Mouse (Mus musculus) thymus, adult 2 months (tissue): Measurements from ENCODE around the gene Zfp592. TPM values are rescaled to one million over a fixed set of nuclear protein-coding genes. Genes with fewer than 3 reads are reported as not detected.
"Not testable (repeated sequence)": the region's sequence is repeated elsewhere in the genome, so short reads cannot be mapped to it uniquely, and the experiment has no call there.

ENCODE experiments used
- DNase-seq: peaks from one replicate; pipeline ENCODE4 v3.0.0; 2021
- H3K27ac ChIP-seq: fragments of 200-500 bp; 2 replicates; pipeline ENCODE4 v1.5.1; 2012; ENCODE audit warnings: low read length, control low read depth; ENCODE audit not compliant: control insufficient read depth, insufficient read depth
- H3K27me3 ChIP-seq: fragments of 200-500 bp; 2 replicates; pipeline ENCODE4 v1.6.1; 2012; ENCODE audit warnings: mild to moderate bottlenecking, low read length, moderate library complexity, mixed read lengths; ENCODE audit not compliant: control insufficient read depth, insufficient read depth
- H3K36me3 ChIP-seq: fragments of 200-500 bp; 2 replicates; pipeline ENCODE4 v1.6.1; 2012; ENCODE audit warnings: mild to moderate bottlenecking, low read length, moderate library complexity; ENCODE audit not compliant: control insufficient read depth, insufficient read depth
- H3K4me1 ChIP-seq: fragments of 200-500 bp; replicated peaks from 2 replicates; pipeline ENCODE4 v1.6.1; 2012; ENCODE audit warnings: low read length; ENCODE audit not compliant: control insufficient read depth, insufficient read depth
- H3K4me3 ChIP-seq: fragments of 200-500 bp; 2 replicates; pipeline ENCODE4 v1.5.1; 2012; ENCODE audit warnings: mild to moderate bottlenecking, low read length, control low read depth, moderate library complexity; ENCODE audit not compliant: control insufficient read depth, insufficient read depth
- CTCF ChIP-seq: fragments of 200-500 bp; IDR thresholded peaks from 2 replicates; pipeline ENCODE4 v1.5.1; 2012; ENCODE audit warnings: mild to moderate bottlenecking, control low read depth, low read length, moderate library complexity, borderline replicate concordance; ENCODE audit not compliant: control insufficient read depth, poor library complexity, insufficient read depth; ENCODE audit errors: extremely low read depth
- POLR2A ChIP-seq: fragments of 200-500 bp; IDR thresholded peaks from 2 replicates; pipeline ENCODE4 v1.6.1; 2012; ENCODE audit warnings: mild to moderate bottlenecking, low read length, control low read depth, moderate library complexity; ENCODE audit not compliant: control insufficient read depth, poor library complexity, insufficient read depth; ENCODE audit errors: extremely low read depth
- WGBS: fragments of 180-500 bp; shearing (Covaris S2); methylation state at CpG from one replicate; pipeline ENCODE4 v1.1.7; 2018; 5-methylcytosine and 5-hydroxymethylcytosine counted together
- polyA plus RNA-seq: library from polyadenylated mRNA; depleted of rRNA; stranded (reverse); fragments of >200 nt; gene quantifications from 2 replicates; pipeline ENCODE4 v1.2.3, GENCODE M21; 2012

Zfp592 gene
- polyA plus RNA-seq, 1 experiment, result 45.0 TPM

DNA sequence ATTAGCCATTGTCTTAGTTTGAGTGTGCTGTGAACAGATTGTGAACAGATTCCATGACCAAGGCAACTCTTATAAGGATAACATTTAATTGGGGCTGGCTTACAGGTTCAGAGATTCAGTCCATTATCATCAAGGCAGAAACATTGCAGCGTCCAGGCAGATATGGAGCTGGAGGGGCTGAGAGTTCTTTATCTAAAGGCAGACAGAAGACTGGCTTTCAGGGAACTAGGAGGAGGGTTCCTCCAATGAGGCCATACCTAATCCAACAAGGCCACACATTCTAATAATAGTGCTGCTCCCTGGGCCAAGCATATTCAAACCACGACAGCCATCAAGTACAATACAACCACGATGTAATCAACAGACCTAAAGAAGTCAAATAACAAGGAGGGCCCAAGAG is 34.5 kb upstream of the Zfp592 start:
- TF ChIP-seq CTCF, result no peak
- no peak for TF ChIP-seq POLR2A
- DNase-seq, result no peak
- Histone ChIP-seq H3K27me3 (no peaks in the 10 kb centered on the region), H3K27ac (no peak overlapping the region), H3K4me3 (no peak overlapping the region), H3K36me3 (no peaks in the 10 kb centered on the region), H3K4me1 (no peaks in the 10 kb centered on the region)
- 80% methylated on average over 3 of the region's 3 CpGs for WGBS

DNA sequence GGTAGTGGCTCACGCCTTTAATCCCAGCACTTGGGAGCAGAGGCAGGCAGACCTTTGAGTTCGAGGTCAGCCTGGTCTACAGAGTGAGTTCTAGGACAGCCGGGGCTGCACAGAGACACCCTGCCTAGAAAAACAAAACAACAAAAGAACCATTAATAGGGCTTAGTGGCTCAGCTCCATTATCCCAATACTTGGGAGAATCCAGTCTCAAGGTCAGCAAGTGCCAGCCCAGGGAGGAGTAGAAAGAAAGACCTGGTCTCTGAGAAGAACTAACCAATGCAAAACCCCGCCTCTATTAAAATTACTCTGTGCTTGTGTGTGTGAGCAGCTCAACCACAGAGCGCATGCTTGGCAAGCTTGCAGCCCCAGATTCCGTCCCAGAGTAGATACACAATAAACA is 30.7 kb upstream of the Zfp592 start:
- TF ChIP-seq POLR2A (no peak), CTCF (no peak)
- Histone ChIP-seq H3K27me3 (no peaks in the 10 kb centered on the region), H3K4me3 (no peak overlapping the region), H3K27ac (no peak overlapping the region), H3K36me3 (no peaks in the 10 kb centered on the region), H3K4me1 (no peaks in the 10 kb centered on the region)
- DNase-seq, result no peak
- 98% methylated on average over 6 of the region's 6 CpGs for WGBS

DNA sequence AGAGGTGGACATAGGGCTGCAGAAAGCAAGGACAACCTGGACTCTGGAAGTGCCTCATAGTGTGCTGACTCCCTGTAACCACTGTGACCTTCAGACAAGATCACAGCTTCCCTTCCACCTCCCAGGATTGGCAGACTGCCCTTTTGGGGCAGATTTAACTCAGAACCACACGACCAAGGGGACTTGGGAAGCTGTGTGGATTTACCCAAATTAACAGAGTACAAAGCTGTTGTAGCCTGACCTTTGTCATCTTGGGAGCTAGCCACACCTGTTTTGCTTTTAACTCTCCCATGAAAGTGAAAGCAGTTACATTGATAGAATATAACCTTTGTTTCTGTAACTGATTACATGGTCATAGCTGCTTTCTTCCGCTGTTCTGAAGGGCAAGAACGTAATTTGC is 22.6 kb upstream of the Zfp592 start:
- Histone ChIP-seq H3K36me3 (no peaks in the 10 kb centered on the region), H3K27me3 (no peaks in the 10 kb centered on the region), H3K4me3 (no peak overlapping the region), H3K27ac (no peak overlapping the region), H3K4me1 (no peaks in the 10 kb centered on the region)
- 78% methylated on average over 3 of the region's 3 CpGs for WGBS
- DNase-seq, result no peak
- TF ChIP-seq POLR2A (no peak), CTCF (no peak)

DNA sequence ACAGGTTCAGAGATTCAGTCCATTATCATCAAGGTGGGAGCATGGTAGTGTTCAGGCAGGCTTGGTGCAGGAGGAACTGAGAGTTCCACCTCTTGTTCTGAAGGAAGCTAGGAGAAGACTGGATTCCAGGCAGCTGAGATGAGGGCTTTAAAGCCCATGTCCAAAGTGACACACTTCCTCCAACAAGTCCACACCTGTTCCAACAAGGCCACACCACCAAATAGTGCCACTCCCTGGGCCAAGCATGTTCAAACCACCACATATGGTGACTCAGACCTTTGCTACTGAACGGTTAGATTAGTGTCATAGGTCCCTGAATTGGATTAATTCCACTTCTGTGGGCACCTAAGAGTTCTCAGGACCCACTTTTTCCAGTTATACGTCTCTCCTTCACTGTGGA is 22.1 kb upstream of the Zfp592 start:
- H3K27me3 ChIP-seq, result no peaks in the 10 kb centered on the region
- 93% methylated on average over 2 of the region's 2 CpGs for WGBS
- H3K4me1 ChIP-seq, result no peaks in the 10 kb centered on the region
- no peak for DNase-seq
- H3K4me3 ChIP-seq, result no peak overlapping the region
- no peak for TF ChIP-seq CTCF
- no peak for TF ChIP-seq POLR2A
- H3K27ac ChIP-seq, result no peak overlapping the region
- no peaks in the 10 kb centered on the region for H3K36me3 ChIP-seq

DNA sequence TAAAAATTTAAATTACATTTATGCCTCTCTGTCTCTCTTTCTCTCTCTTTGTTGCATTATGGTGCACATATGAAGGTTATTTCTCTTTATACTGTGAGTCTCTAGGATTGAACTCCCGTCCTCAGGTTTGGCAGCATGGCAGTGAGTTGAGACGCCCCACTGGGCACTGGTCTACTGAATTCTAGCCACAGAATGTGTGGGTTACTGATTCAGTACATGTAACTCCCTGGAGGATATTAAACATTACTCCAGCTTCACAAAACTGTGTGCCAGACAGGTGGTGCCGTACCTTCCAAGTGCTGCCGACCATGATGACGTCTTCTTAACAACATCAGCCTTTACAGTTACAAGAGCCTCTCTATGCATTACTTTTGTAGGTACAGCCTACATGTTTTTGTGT is 21.4 kb upstream of the Zfp592 start:
- Histone ChIP-seq H3K27me3 (no peaks in the 10 kb centered on the region), H3K27ac (no peak overlapping the region), H3K4me1 (no peaks in the 10 kb centered on the region), H3K4me3 (no peak overlapping the region), H3K36me3 (no peaks in the 10 kb centered on the region)
- TF ChIP-seq CTCF, result no peak
- no peak for TF ChIP-seq POLR2A
- 95% methylated on average over 5 of the region's 5 CpGs for WGBS
- no peak for DNase-seq

DNA sequence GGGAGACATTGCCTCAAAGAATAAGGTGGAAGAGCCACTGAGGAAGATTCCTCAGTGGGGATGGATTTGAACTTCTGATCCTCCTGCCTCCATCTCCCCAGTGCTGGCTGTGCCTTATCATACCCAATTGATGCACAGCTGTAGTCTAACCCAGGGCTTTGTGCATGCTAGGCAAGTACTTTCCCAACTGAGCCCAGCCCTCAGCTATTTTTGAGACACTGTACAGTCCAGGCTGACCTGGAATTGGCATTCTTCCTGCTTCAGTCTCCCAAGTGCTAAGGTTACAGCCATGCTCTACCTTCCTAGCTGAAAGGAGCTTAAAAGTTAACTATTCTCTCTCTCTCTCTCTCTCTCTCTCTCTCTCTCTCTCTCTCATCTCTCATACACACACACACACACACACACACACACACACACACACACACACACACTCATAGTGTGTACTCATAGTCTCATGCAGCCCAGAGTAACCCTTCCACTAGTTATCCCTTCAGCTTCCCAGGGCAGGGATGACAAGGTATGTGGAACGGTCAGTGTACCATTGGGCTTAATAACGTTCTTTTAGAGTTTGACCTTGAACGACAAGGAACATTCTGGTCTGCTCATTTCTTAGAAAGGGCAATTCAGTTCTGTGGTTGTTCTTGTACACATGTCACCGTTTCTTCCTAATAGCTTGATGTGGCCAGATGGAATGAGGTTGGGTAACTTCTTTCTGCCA is 20.4 kb upstream of the Zfp592 start:
- 32% methylated on average over 4 of the region's 4 CpGs for WGBS
- H3K4me3 ChIP-seq, H3K4me1 ChIP-seq, H3K27me3 ChIP-seq, H3K27ac ChIP-seq, DNase-seq, H3K36me3 ChIP-seq: not testable (repeated sequence)

DNA sequence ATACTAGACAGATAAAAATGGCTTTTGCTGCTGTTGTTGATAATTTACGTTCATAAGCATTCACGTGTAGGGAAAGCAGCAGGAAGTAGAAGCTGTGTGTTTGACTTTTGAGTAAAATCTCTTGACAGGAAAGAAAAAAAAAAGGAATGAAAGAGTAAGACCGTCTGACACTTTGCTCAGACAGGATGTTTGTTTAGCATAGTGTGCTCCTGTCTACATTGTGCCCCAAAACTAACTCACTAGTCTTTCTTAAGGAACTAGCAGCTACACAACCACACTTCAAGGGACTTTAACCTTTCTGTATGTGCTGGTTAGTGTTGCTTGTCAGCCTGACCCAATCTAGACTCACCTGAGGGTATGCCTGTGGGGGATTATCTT is 19.9 kb upstream of the Zfp592 start:
- not testable (repeated sequence) for H3K27ac ChIP-seq, H3K36me3 ChIP-seq, DNase-seq, H3K4me1 ChIP-seq, H3K27me3 ChIP-seq, H3K4me3 ChIP-seq
- WGBS, result 3% methylated on average over 3 of the region's 3 CpGs
